Mouse (Mus musculus) kidney, postnatal 0 days (tissue): ENCODE data around the gene Mpg. TPM values are rescaled to one million over a fixed set of nuclear protein-coding genes. Genes with fewer than 3 reads are reported as not detected.

ENCODE experiments used
- ATAC-seq: fragments of 200-750 bp; cut with Nextera tagmentation; replicated peaks from 2 replicates; pipeline ENCODE4 v1.8.0; 2017; ENCODE audit warnings: low read depth, moderate number of reproducible peaks, moderate TSS enrichment, moderate library complexity; ENCODE audit not compliant: low FRiP score
- DNase-seq: peaks from one replicate; pipeline ENCODE4 v3.0.0-alpha.2; 2016; ENCODE audit warnings: low spot score
- H3K27ac ChIP-seq: fragments of 300-500 bp; sonication (generic); 2 replicates; pipeline ENCODE4 v1.5.1; 2014; ENCODE audit warnings: mild to moderate bottlenecking
- H3K27me3 ChIP-seq: fragments of 300-500 bp; sonication (generic); 2 replicates; pipeline ENCODE4 v1.6.1; 2014; ENCODE audit warnings: low read length, mixed read lengths; ENCODE audit not compliant: insufficient read depth
- H3K36me3 ChIP-seq: fragments of 300-500 bp; sonication (generic); 2 replicates; pipeline ENCODE4 v1.6.1; 2014; ENCODE audit warnings: low read length, mixed read lengths; ENCODE audit not compliant: insufficient read depth
- H3K4me1 ChIP-seq: fragments of 300-500 bp; sonication (generic); replicated peaks from 2 replicates; pipeline ENCODE4 v1.6.1; 2014; ENCODE audit warnings: antibody characterized with exemption, low read length, mixed read lengths; ENCODE audit not compliant: insufficient read depth
- H3K4me2 ChIP-seq: fragments of 300-500 bp; sonication (generic); 2 replicates; pipeline ENCODE4 v1.6.1; 2014; ENCODE audit warnings: mild to moderate bottlenecking, low read length, moderate library complexity, mixed read lengths
- H3K4me3 ChIP-seq: fragments of 300-500 bp; sonication (generic); replicated peaks from 2 replicates; pipeline ENCODE4 v1.5.1; 2014; ENCODE audit warnings: low read depth, low read length
- H3K9ac ChIP-seq: fragments of 300-500 bp; sonication (generic); 2 replicates; pipeline ENCODE4 v1.6.1; 2014; ENCODE audit warnings: low read depth, low read length
- H3K9me3 ChIP-seq: fragments of 300-500 bp; sonication (generic); replicated peaks from 2 replicates; pipeline ENCODE4 v1.6.1; 2016; ENCODE audit warnings: low read length, inconsistent platforms, mixed read lengths
- CTCF ChIP-seq: IDR thresholded peaks from 2 replicates; pipeline ENCODE4 v1.5.1; 2016; ENCODE audit warnings: antibody characterized with exemption, low read depth, mild to moderate bottlenecking, moderate library complexity
- WGBS: fragments of 180-500 bp; shearing (Covaris S2); extraction: QIAGEN DNeasy Blood & Tissue Kit; methylation state at CpG from one replicate; pipeline ENCODE4 v1.1.7; 2014; 5-methylcytosine and 5-hydroxymethylcytosine counted together
- polyA plus RNA-seq: library from polyadenylated mRNA; unstranded; fragments of >200 nt; fragmentation: Nextera tagmentation; extraction: Ambion mirVana; gene quantifications from 2 replicates; pipeline ENCODE4 v1.2.1, GENCODE M21; 2015

The Mpg gene
- polyA plus RNA-seq, 1 experiment from 2014 or later: 33.0 TPM

- H3K4me3 ChIP-seq: no peak overlapping the region
- H3K36me3 ChIP-seq: no peaks in the 10 kb centered on the region
- no peak overlapping the region for H3K27ac ChIP-seq
- H3K9me3 ChIP-seq: no peaks in the 10 kb centered on the region
- no peaks in the 10 kb centered on the region for H3K27me3 ChIP-seq
- DNase-seq (no peak), ATAC-seq (no peak)
- H3K4me2 ChIP-seq: no peak overlapping the region
- no peak for TF ChIP-seq CTCF
- H3K9ac ChIP-seq: no peak overlapping the region
- H3K4me1 ChIP-seq: no peaks in the 10 kb centered on the region
- 89% methylated on average over 4 of the region's 4 CpGs for WGBS
These were observed 39.0 kb upstream of the Mpg start for GRCm38 (mm10) chr11:32187256-32187655.

- WGBS: 83% methylated on average over 12 of the region's 12 CpGs
- TF ChIP-seq CTCF: no peak
- H3K4me2 ChIP-seq: no peak overlapping the region
These were observed 37.4 kb upstream of the Mpg start for GRCm38 (mm10) chr11:32188881-32189280.

GRCm38 (mm10) chr11:32189434-32189833, 36.9 kb upstream of the Mpg start:
- no peaks in the 10 kb centered on the region for H3K36me3 ChIP-seq
- H3K9ac ChIP-seq: no peak overlapping the region
- 53% methylated on average over 5 of the region's 5 CpGs for WGBS
- H3K4me1 ChIP-seq: no peaks in the 10 kb centered on the region
- no peak for TF ChIP-seq CTCF
- H3K9me3 ChIP-seq: no peaks in the 10 kb centered on the region
- no peak overlapping the region for H3K27ac ChIP-seq
- no peak overlapping the region for H3K4me3 ChIP-seq
- ATAC-seq (no peak), DNase-seq (no peak)
- no peak overlapping the region for H3K4me2 ChIP-seq
- no peaks in the 10 kb centered on the region for H3K27me3 ChIP-seq

More at GRCm38 (mm10) chr11:32188881-32189280, 37.4 kb upstream of the Mpg start:
- Histone ChIP-seq H3K27me3 (no peaks in the 10 kb centered on the region), H3K9me3 (no peaks in the 10 kb centered on the region), H3K27ac (no peak overlapping the region), H3K9ac (no peak overlapping the region), H3K4me3 (no peak overlapping the region), H3K36me3 (no peaks in the 10 kb centered on the region), H3K4me1 (no peaks in the 10 kb centered on the region)
- DNase-seq (no peak), ATAC-seq (no peak)

- TF ChIP-seq CTCF: no peak
- WGBS: 79% methylated on average over 9 of the region's 9 CpGs
- no peaks in the 10 kb centered on the region for H3K36me3 ChIP-seq
- peak; percentile 18 for DNase-seq
- H3K4me3 ChIP-seq: no peak overlapping the region
- H3K4me1 ChIP-seq: no peaks in the 10 kb centered on the region
- H3K27ac ChIP-seq: no peak overlapping the region
- no peaks in the 10 kb centered on the region for H3K9me3 ChIP-seq
- ATAC-seq: no peak
- no peak overlapping the region for H3K4me2 ChIP-seq
- H3K9ac ChIP-seq: no peak overlapping the region
- no peaks in the 10 kb centered on the region for H3K27me3 ChIP-seq
These were observed 36.2 kb upstream of the Mpg start for GRCm38 (mm10) chr11:32190119-32190518.

GRCm38 (mm10) chr11:32190603-32191110, 35.6 kb upstream of the Mpg start:
- no peak for TF ChIP-seq CTCF
- no peaks in the 10 kb centered on the region for H3K4me1 ChIP-seq
- H3K27me3 ChIP-seq: no peaks in the 10 kb centered on the region
- no peak overlapping the region for H3K27ac ChIP-seq
- no peaks in the 10 kb centered on the region for H3K36me3 ChIP-seq
- H3K9me3 ChIP-seq: no peaks in the 10 kb centered on the region
- WGBS: 73% methylated on average over 13 of the region's 13 CpGs
- DNase-seq (no peak), ATAC-seq (no peak)
- no peak overlapping the region for H3K9ac ChIP-seq
- H3K4me3 ChIP-seq: no peak overlapping the region
- no peak overlapping the region for H3K4me2 ChIP-seq

GRCm38 (mm10) chr11:32193156-32193555, 33.1 kb upstream of the Mpg start:
- no peak overlapping the region for H3K9ac ChIP-seq
- H3K27me3 ChIP-seq: no peaks in the 10 kb centered on the region
- 79% methylated on average over 10 of the region's 10 CpGs for WGBS
- H3K9me3 ChIP-seq: no peaks in the 10 kb centered on the region
- no peak for TF ChIP-seq CTCF
- no peak overlapping the region for H3K27ac ChIP-seq
- DNase-seq (no peak), ATAC-seq (no peak)
- no peak overlapping the region for H3K4me3 ChIP-seq
- H3K4me2 ChIP-seq: no peak overlapping the region
- H3K4me1 ChIP-seq: no peaks in the 10 kb centered on the region
- no peaks in the 10 kb centered on the region for H3K36me3 ChIP-seq

- Histone ChIP-seq H3K4me2 (no peak overlapping the region), H3K9me3 (no peaks in the 10 kb centered on the region), H3K4me3 (no peak overlapping the region), H3K36me3 (no peaks in the 10 kb centered on the region), H3K4me1 (no peaks in the 10 kb centered on the region), H3K27me3 (no peaks in the 10 kb centered on the region), H3K27ac (no peak overlapping the region), H3K9ac (no peak overlapping the region)
- TF ChIP-seq CTCF: no peak
- DNase-seq: no peak
- WGBS: 69% methylated on average over 10 of the region's 10 CpGs
- ATAC-seq: no peak
These were observed 32.2 kb upstream of the Mpg start for GRCm38 (mm10) chr11:32194086-32194485.
